Mouse (Mus musculus): ENCODE results near the gene Chac2. TPM values are rescaled to one million over a fixed set of nuclear protein-coding genes. Genes with fewer than 3 reads are reported as not detected.
A peak's percentile ranks its signal among the peaks of the same experiment; 100 is the strongest.
"Not testable (repeated sequence)": the region's sequence is repeated elsewhere in the genome, so short reads cannot be mapped to it uniquely, and the experiment has no call there.

Chac2 gene
- polyA plus RNA-seq (2014; fragmentation: Nextera tagmentation; extraction: Ambion mirVana) = 16.7 and 18.8 TPM in 2 replicates

DNA sequence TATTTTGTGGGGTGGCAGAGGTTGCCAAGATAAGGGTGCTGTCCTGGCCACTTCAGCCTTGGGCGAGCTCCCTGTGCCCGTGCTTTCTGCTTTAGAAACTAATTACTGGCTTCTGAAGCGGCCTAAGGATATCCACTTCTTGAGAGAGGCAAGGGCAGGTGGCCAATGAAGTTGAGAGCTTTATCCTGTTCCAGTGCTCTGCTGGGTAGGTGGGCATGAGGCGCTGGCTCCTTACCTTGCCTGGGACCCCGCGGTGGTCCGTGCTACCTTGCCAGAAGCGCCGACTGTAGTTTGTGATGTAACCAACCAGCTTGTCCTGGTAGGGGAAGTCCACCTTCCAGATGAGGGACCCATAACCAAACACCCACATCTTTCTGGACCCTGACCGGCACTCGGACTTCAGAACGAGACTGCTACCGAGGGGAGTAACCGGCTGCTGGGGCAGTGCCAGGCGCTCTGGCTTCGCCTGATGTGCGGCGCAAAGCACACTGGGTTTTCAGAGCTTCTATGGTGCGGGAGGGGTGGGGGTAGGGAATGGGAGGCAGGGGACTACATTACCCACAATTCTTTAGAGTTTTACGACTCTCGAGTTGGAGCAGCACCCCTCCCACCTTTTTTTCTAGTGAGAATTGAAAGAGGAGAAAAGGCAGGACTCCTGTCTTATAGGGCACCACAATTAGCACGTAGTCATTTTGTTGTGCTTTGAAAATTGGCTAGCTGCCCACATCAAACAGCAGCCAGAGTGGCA, at the start of gene Chac2:
TSS of gene Chac2 (minus strand) at position 474 of the 748 bp plus-strand sequence.
- Histone ChIP-seq H3K27ac (ENCODE audit: low read depth, low read length) (no peak within 1 kb of the TSS), H3K9me3 (ENCODE audit: control insufficient read depth, low read length) (no peaks in the 10 kb centered on the region), H3K4me1 (replicated peaks; ENCODE audit: control insufficient read depth, insufficient read depth, low read length) (no peaks in the 10 kb centered on the region), H3K9ac (ENCODE audit: low read depth, low read length) (peak within 1 kb of the TSS; percentile 47; the same call in 1 of the 2 replicates), H3K4me3 (ENCODE audit: low read depth, low read length) (peak within 1 kb of the TSS; percentile 42), H3K27me3 (ENCODE audit: control insufficient read depth, insufficient read depth, low read length) (no peaks in the 10 kb centered on the region), H3K4me2 (replicated peaks; ENCODE audit: low read depth, low read length) (peak within 1 kb of the TSS; percentile 49), H3K36me3 (ENCODE audit: control insufficient read depth, insufficient read depth, low read length) (no peaks in the 10 kb centered on the region)
- peak; percentile 99 for ATAC-seq (ENCODE audit: low FRiP score)
- 2% methylated on average over 22 of the region's 22 CpGs for WGBS
- DNase-seq (ENCODE audit: low spot score) = peak; percentile 86

DNA sequence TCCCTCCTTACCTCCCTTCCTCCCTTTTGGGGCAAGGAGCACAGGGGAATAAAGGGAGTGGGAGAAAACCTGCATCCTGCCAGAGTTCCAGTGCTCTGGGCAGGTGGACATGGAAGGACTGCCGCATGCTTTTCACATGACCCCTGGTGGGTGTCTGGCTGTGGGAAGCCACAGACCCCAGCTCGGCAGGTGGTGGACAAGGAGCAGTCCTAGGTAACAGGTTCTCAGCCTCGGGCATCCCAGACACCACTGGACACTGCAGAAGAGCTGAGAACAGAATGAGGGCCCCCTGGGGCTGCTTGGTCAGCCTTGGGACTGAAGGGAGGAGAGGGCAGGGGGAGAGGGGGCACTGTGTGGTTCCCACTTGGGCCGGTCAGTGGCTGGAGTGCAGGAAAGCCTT, 48.8 kb upstream of the Chac2 start:
- Histone ChIP-seq H3K9ac (ENCODE audit: low read depth, low read length) (no peak overlapping the region), H3K9me3 (ENCODE audit: control insufficient read depth, low read length) (0 out of 2 replicates have a peak, but pooled peaks cover under 1% of the 10 kb centered on the region), H3K27ac (ENCODE audit: low read depth, low read length) (no peak overlapping the region), H3K27me3 (ENCODE audit: control insufficient read depth, insufficient read depth, low read length) (no peaks in the 10 kb centered on the region), H3K4me1 (replicated peaks; ENCODE audit: control insufficient read depth, insufficient read depth, low read length) (no peaks in the 10 kb centered on the region), H3K36me3 (ENCODE audit: control insufficient read depth, insufficient read depth, low read length) (no peaks in the 10 kb centered on the region), H3K4me3 (ENCODE audit: low read depth, low read length) (no peak overlapping the region), H3K4me2 (replicated peaks; ENCODE audit: low read depth, low read length) (no peak overlapping the region)
- DNase-seq (ENCODE audit: low spot score) (no peak), ATAC-seq (ENCODE audit: low FRiP score) (peak; percentile 49; the same call in 1 of the 2 replicates)
- 95% methylated on average over 4 of the region's 4 CpGs for WGBS

DNA sequence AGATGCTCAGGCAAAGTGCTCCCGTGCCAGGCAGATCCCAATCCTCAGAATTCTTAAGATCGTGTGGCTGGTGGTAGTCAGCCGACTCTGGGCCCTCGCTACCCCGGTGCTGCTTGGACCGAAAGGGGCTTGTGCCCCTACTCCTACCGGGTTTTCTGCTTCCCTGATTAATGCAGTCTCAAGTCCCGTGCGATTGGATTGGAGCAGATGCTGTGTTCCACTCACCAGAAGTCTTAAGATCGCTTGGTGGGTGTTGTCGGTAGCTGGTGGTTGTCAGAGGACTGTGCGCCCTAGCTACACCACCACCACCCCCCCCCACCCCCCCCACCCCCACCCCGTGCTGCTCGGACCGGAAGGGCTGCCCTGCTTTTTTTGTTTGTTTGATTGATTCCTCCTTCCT, 31.3 kb upstream of the Chac2 start:
- WGBS = 59% methylated on average over 13 of the region's 15 CpGs

DNA sequence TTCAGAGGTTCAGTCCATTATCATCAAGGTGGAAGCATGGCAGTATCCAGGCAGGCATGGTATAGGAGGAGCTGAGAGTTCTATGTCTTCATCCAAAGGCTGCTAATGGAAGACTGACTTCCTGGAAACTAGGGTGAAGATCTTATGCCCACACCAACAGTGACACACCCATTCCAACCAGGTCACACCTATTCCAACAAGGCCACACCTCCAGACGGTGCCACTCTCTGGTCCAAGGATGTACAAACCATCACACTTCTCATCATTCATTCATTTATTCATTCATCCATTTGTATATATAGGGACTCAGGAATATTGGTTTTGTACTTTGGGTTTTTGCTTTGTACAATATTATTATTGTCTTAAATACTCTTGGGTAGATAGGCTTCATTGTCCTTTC, 23.5 kb upstream of the Chac2 start:
- not testable (repeated sequence) for H3K9me3 ChIP-seq (ENCODE audit: control insufficient read depth, low read length); H3K4me1 ChIP-seq (replicated peaks; ENCODE audit: control insufficient read depth, insufficient read depth, low read length); H3K27ac ChIP-seq (ENCODE audit: low read depth, low read length); DNase-seq (ENCODE audit: low spot score); H3K27me3 ChIP-seq (ENCODE audit: control insufficient read depth, insufficient read depth, low read length); ATAC-seq (ENCODE audit: low FRiP score); H3K4me2 ChIP-seq (replicated peaks; ENCODE audit: low read depth, low read length); H3K4me3 ChIP-seq (ENCODE audit: low read depth, low read length); H3K36me3 ChIP-seq (ENCODE audit: control insufficient read depth, insufficient read depth, low read length); H3K9ac ChIP-seq (ENCODE audit: low read depth, low read length)
- WGBS = 95% methylated on average over 1 of the region's 1 CpGs

More for the DNA sequence above, 31.3 kb upstream of the Chac2 start:
- H3K36me3 ChIP-seq (ENCODE audit: control insufficient read depth, insufficient read depth, low read length); ATAC-seq (ENCODE audit: low FRiP score); H3K27ac ChIP-seq (ENCODE audit: low read depth, low read length); H3K9me3 ChIP-seq (ENCODE audit: control insufficient read depth, low read length); DNase-seq (ENCODE audit: low spot score); H3K27me3 ChIP-seq (ENCODE audit: control insufficient read depth, insufficient read depth, low read length); H3K4me3 ChIP-seq (ENCODE audit: low read depth, low read length); H3K4me1 ChIP-seq (replicated peaks; ENCODE audit: control insufficient read depth, insufficient read depth, low read length); H3K9ac ChIP-seq (ENCODE audit: low read depth, low read length); H3K4me2 ChIP-seq (replicated peaks; ENCODE audit: low read depth, low read length): not testable (repeated sequence)

DNA sequence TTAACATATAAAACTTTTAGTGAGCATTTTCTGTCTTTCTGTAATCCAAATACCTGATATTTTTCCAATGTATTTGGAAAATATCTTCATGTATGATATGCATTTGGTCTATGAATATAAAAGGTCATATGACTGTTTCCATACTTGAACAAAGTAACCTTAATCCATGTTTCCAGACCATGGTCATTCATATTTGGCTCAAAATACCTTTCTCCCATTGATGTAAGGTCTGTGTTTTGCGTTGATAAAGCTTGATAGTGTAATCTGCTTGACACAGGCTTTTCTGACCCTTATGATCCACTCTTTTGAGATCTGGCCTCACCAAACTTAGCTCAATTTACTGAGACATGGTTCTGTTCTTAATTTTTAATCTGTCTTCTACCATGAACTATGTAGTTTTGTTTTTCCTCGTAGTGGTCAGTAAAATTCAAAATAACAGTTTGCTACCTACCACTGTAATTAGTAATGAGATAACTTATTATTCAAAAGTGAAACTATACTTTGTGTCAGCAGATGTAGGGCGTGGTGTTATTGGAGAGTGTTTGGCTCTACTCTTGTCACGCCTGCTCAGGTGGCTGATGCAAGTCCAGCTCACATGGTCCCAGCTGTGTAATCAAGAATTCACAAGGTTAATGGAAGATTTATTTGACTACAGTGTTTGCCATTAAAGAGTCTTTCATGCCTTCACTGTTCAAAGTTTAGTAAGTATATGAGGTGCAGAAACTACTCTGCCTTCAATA, 15.2 kb upstream of the Chac2 start:
- no peak for ATAC-seq (ENCODE audit: low FRiP score)
- H3K9me3 ChIP-seq (ENCODE audit: control insufficient read depth, low read length) = no peaks in the 10 kb centered on the region
- no peak overlapping the region for H3K4me2 ChIP-seq (replicated peaks; ENCODE audit: low read depth, low read length)
- no peak overlapping the region for H3K9ac ChIP-seq (ENCODE audit: low read depth, low read length)
- no peak overlapping the region for H3K4me3 ChIP-seq (ENCODE audit: low read depth, low read length)
- 93% methylated on average over 4 of the region's 4 CpGs for WGBS
- no peaks in the 10 kb centered on the region for H3K27me3 ChIP-seq (ENCODE audit: control insufficient read depth, insufficient read depth, low read length)
- H3K4me1 ChIP-seq (replicated peaks; ENCODE audit: control insufficient read depth, insufficient read depth, low read length) = no peaks in the 10 kb centered on the region
- DNase-seq (ENCODE audit: low spot score) = no peak
- no peaks in the 10 kb centered on the region for H3K36me3 ChIP-seq (ENCODE audit: control insufficient read depth, insufficient read depth, low read length)
- H3K27ac ChIP-seq (ENCODE audit: low read depth, low read length) = no peak overlapping the region

DNA sequence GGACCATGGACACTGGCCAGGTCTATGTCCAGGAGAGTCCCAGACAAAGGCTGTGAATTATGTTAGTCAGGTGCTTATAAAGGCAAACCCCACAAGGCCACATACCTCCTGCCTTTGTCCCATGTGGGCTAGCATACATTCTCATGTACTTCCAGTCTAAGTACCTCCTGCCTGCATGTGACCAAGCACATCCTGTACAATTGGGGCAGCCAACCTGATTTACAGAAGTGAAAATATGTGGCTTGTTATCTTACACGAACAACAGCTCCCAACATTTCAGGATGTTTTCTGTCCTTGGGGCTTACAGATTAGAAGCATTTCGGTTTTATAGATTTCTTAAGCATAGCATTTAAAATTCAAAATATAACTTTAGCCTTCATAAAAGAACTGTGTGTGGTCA, 13.9 kb upstream of the Chac2 start:
- no peak overlapping the region for H3K9ac ChIP-seq (ENCODE audit: low read depth, low read length)
- no peaks in the 10 kb centered on the region for H3K4me1 ChIP-seq (replicated peaks; ENCODE audit: control insufficient read depth, insufficient read depth, low read length)
- H3K36me3 ChIP-seq (ENCODE audit: control insufficient read depth, insufficient read depth, low read length) = no peaks in the 10 kb centered on the region
- H3K27me3 ChIP-seq (ENCODE audit: control insufficient read depth, insufficient read depth, low read length) = no peaks in the 10 kb centered on the region
- H3K9me3 ChIP-seq (ENCODE audit: control insufficient read depth, low read length) = no peaks in the 10 kb centered on the region
- H3K4me3 ChIP-seq (ENCODE audit: low read depth, low read length) = no peak overlapping the region
- no peak overlapping the region for H3K4me2 ChIP-seq (replicated peaks; ENCODE audit: low read depth, low read length)
- no peak for ATAC-seq (ENCODE audit: low FRiP score)
- DNase-seq (ENCODE audit: low spot score) = no peak
- no peak overlapping the region for H3K27ac ChIP-seq (ENCODE audit: low read depth, low read length)
- 93% methylated on average over 2 of the region's 2 CpGs for WGBS

DNA sequence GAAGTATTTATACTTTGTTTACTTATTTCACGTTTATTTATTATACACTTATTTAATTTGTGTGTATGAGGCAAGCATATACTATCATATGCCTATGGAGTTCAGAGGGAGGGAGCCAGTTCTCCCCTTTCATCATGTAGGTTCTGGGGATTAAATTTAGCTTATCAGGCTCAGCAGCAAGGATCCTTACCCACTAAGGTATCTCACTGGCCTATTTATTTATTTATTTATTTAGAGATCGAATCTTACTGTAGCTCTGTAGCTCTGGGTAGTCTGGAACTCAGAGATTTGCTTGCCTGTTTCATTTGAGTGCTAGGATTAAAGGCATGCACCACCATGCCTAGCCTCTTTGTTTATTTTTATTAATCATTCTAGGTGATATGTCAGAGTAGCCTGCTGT, 12.6 kb upstream of the Chac2 start:
- Histone ChIP-seq H3K9me3 (ENCODE audit: control insufficient read depth, low read length) (no peaks in the 10 kb centered on the region), H3K4me3 (ENCODE audit: low read depth, low read length) (no peak overlapping the region), H3K36me3 (ENCODE audit: control insufficient read depth, insufficient read depth, low read length) (no peaks in the 10 kb centered on the region), H3K4me1 (replicated peaks; ENCODE audit: control insufficient read depth, insufficient read depth, low read length) (no peaks in the 10 kb centered on the region), H3K4me2 (replicated peaks; ENCODE audit: low read depth, low read length) (no peak overlapping the region), H3K9ac (ENCODE audit: low read depth, low read length) (no peak overlapping the region), H3K27ac (ENCODE audit: low read depth, low read length) (no peak overlapping the region), H3K27me3 (ENCODE audit: control insufficient read depth, insufficient read depth, low read length) (no peaks in the 10 kb centered on the region)
- 85% methylated on average over 2 of the region's 2 CpGs for WGBS
- DNase-seq (ENCODE audit: low spot score) (no peak), ATAC-seq (ENCODE audit: low FRiP score) (no peak)

DNA sequence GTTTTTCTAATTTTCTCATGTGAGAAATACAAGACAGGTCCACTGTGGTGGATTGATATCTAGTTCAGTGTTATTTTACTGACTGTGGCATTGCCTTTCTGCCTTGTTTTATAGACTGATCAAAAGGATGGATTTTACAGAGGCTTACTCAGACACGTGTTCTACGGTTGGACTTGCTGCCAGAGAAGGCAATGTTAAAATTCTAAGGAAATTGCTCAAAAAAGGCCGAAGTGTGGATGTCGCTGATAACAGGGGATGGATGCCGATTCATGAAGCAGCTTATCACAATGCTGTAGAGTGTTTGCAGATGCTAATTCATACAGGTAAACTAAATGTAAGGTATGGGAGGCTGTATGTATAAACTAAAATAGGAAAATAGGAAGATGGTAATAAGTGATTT, 12.0 kb upstream of the Chac2 start:
- Histone ChIP-seq H3K36me3 (ENCODE audit: control insufficient read depth, insufficient read depth, low read length) (no peaks in the 10 kb centered on the region), H3K4me2 (replicated peaks; ENCODE audit: low read depth, low read length) (no peak overlapping the region), H3K27me3 (ENCODE audit: control insufficient read depth, insufficient read depth, low read length) (no peaks in the 10 kb centered on the region), H3K27ac (ENCODE audit: low read depth, low read length) (no peak overlapping the region), H3K9me3 (ENCODE audit: control insufficient read depth, low read length) (no peaks in the 10 kb centered on the region), H3K4me3 (ENCODE audit: low read depth, low read length) (no peak overlapping the region), H3K9ac (ENCODE audit: low read depth, low read length) (no peak overlapping the region), H3K4me1 (replicated peaks; ENCODE audit: control insufficient read depth, insufficient read depth, low read length) (no peaks in the 10 kb centered on the region)
- WGBS = 93% methylated on average over 5 of the region's 5 CpGs
- ATAC-seq (ENCODE audit: low FRiP score) (no peak), DNase-seq (ENCODE audit: low spot score) (no peak)

DNA sequence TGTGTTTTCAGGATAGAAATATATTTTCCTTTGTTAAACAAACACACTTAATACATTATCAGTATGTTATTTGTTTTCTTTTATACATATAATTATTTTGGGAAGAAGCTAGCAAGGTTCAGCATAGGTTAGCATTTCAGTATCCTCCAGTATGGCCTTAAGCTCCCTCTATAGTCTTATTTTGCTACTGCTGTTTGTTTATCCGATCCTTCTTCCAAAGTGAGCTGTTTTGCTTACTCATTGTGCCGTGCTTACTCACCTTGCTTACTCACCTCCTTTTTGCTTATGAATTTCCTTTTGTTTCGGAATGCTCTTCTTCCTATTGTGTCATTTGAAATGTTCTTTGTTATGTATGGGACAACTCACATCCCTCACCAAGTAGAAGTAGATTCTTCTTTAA, 10.5 kb upstream of the Chac2 start:
- DNase-seq (ENCODE audit: low spot score) (no peak), ATAC-seq (ENCODE audit: low FRiP score) (no peak)
- Histone ChIP-seq H3K4me3 (ENCODE audit: low read depth, low read length) (no peak overlapping the region), H3K4me1 (replicated peaks; ENCODE audit: control insufficient read depth, insufficient read depth, low read length) (no peaks in the 10 kb centered on the region), H3K9me3 (ENCODE audit: control insufficient read depth, low read length) (no peaks in the 10 kb centered on the region), H3K9ac (ENCODE audit: low read depth, low read length) (no peak overlapping the region), H3K36me3 (ENCODE audit: control insufficient read depth, insufficient read depth, low read length) (no peaks in the 10 kb centered on the region), H3K27me3 (ENCODE audit: control insufficient read depth, insufficient read depth, low read length) (no peaks in the 10 kb centered on the region), H3K4me2 (replicated peaks; ENCODE audit: low read depth, low read length) (no peak overlapping the region), H3K27ac (ENCODE audit: low read depth, low read length) (no peak overlapping the region)
- WGBS = 89% methylated on average over 3 of the region's 3 CpGs
